Mouse (Mus musculus) spleen, adult 2 months (tissue): ENCODE data around the gene Clasp2.

Experiments used
- CTCF ChIP-seq: fragments of 200-500 bp; IDR thresholded peaks from 2 replicates; pipeline ENCODE4 v1.5.1; 2011; ENCODE audit warnings: mild to moderate bottlenecking, inconsistent platforms; ENCODE audit not compliant: insufficient read depth, insufficient read length, insufficient replicate concordance; ENCODE audit errors: extremely low read depth
- POLR2A ChIP-seq: fragments of 200-500 bp; IDR thresholded peaks from 2 replicates; pipeline ENCODE4 v1.6.1; 2011; ENCODE audit warnings: low read depth, low read length, inconsistent platforms

GRCm38 (mm10) chr9:113939063-113939850 is 198.0 kb downstream of the Clasp2 start:
- TF ChIP-seq CTCF (no peak), POLR2A (no peak)
